Mouse (Mus musculus) CH12.LX (cell line): ENCODE measurements around the gene Skp2. TPM values are rescaled to one million over a fixed set of nuclear protein-coding genes. Genes with fewer than 3 reads are reported as not detected.

ENCODE experiments used
- DNase-seq: peaks from one replicate; pipeline ENCODE4 v3.0.0-alpha.2; 2013; ENCODE audit errors: extremely low read depth
- H3K27ac ChIP-seq: 2 replicates; pipeline ENCODE4 v1.5.1; 2012; ENCODE audit warnings: low read depth, mild to moderate bottlenecking, control low read depth, moderate library complexity; ENCODE audit not compliant: insufficient read depth
- H3K27me3 ChIP-seq: replicated peaks from 2 replicates; pipeline ENCODE3; 2012; ENCODE audit warnings: inconsistent platforms
- H3K36me3 ChIP-seq, 2 experiments: replicated peaks in 1 of 2; 2 replicates each; pipeline versions ENCODE3 to v1.6.1; 2012; ENCODE audit warnings: inconsistent platforms in 1 of 2, low read length in 1 of 2, mild to moderate bottlenecking in 1 of 2, mixed read lengths in 1 of 2, moderate library complexity in 1 of 2; ENCODE audit not compliant: control insufficient read depth in 1 of 2, insufficient read depth in 1 of 2
- H3K4me1 ChIP-seq, 2 experiments: 2 replicates each; pipeline ENCODE4 v1.6.1; 2012; ENCODE audit warnings: inconsistent platforms in 1 of 2, moderate library complexity in 1 of 2; ENCODE audit not compliant: insufficient read depth in 2 of 2, control insufficient read depth in 1 of 2
- H3K4me2 ChIP-seq: 2 replicates; pipeline ENCODE4 v1.6.1; 2012; ENCODE audit warnings: low read depth, mild to moderate bottlenecking, control low read depth; ENCODE audit not compliant: poor library complexity, insufficient read depth, severe bottlenecking
- H3K4me3 ChIP-seq, 3 experiments: fragments of 150-350 bp in 1 of 3; sonication (generic) in 1 of 3; replicated peaks in 1 of 3; 2 replicates each; pipeline versions ENCODE3 to v1.5.1; 2011 to 2012; ENCODE audit warnings: low read depth in 2 of 3, low read length in 2 of 3, mild to moderate bottlenecking in 2 of 3, moderate library complexity in 2 of 3, control low read depth in 1 of 3, improper control_type of control experiment in 1 of 3, inconsistent platforms in 1 of 3, mixed read lengths in 1 of 3; ENCODE audit not compliant: poor library complexity in 1 of 3
- H3K79me2 ChIP-seq: replicated peaks from 2 replicates; pipeline ENCODE4 v1.6.1; 2012; ENCODE audit warnings: mild to moderate bottlenecking, moderate library complexity; ENCODE audit not compliant: control insufficient read depth, poor library complexity, insufficient read depth, severe bottlenecking; ENCODE audit errors: extremely low read depth
- H3K9ac ChIP-seq: 2 replicates; pipeline ENCODE4 v1.6.1; 2012; ENCODE audit warnings: low read depth, mild to moderate bottlenecking, control low read depth, moderate library complexity; ENCODE audit not compliant: insufficient read depth
- H3K9me3 ChIP-seq: replicated peaks from 2 replicates; pipeline ENCODE3; 2012; ENCODE audit warnings: low read length, inconsistent platforms, mixed read lengths
- BHLHE40 ChIP-seq: IDR thresholded peaks from 2 replicates; pipeline ENCODE4 v1.6.1; 2011; ENCODE audit warnings: mild to moderate bottlenecking, low read depth, low read length, improper control_type of control experiment
- CHD2 ChIP-seq: IDR thresholded peaks from 2 replicates; pipeline ENCODE4 v1.6.1; 2011; ENCODE audit warnings: low read length, improper control_type of control experiment
- E2F4 ChIP-seq: IDR thresholded peaks from 2 replicates; pipeline ENCODE4 v1.6.1; 2011; ENCODE audit warnings: low read depth, low read length, improper control_type of control experiment; ENCODE audit not compliant: insufficient replicate concordance
- ELF1 ChIP-seq: IDR thresholded peaks from 2 replicates; pipeline ENCODE4 v1.6.1; 2014; ENCODE audit warnings: low read depth, mild to moderate bottlenecking, inconsistent platforms, low read length, improper control_type of control experiment
- ETS1 ChIP-seq: conservative IDR thresholded peaks from 2 replicates; pipeline ENCODE4 v1.6.1; 2012; ENCODE audit warnings: low read depth, mild to moderate bottlenecking, inconsistent platforms, low read length, improper control_type of control experiment, moderate library complexity
- GABPA ChIP-seq: IDR thresholded peaks from 2 replicates; pipeline ENCODE4 v1.6.1; 2012; ENCODE audit warnings: low read depth, low read length, improper control_type of control experiment, inconsistent platforms; ENCODE audit not compliant: insufficient replicate concordance
- HCFC1 ChIP-seq: IDR thresholded peaks from 2 replicates; pipeline ENCODE4 v1.6.1; 2012; ENCODE audit warnings: low read depth, mild to moderate bottlenecking, inconsistent platforms, low read length, improper control_type of control experiment
- JUN ChIP-seq: IDR thresholded peaks from 2 replicates; pipeline ENCODE4 v1.6.1; 2011; ENCODE audit warnings: low read depth, mild to moderate bottlenecking, low read length, improper control_type of control experiment, moderate library complexity; ENCODE audit not compliant: insufficient read depth
- JUND ChIP-seq: conservative IDR thresholded peaks from 2 replicates; pipeline ENCODE4 v1.6.1; 2011; ENCODE audit warnings: low read depth, low read length, improper control_type of control experiment
- KAT2A ChIP-seq: IDR thresholded peaks from 2 replicates; pipeline ENCODE4 v1.6.1; 2012; ENCODE audit warnings: low read length, improper control_type of control experiment, inconsistent platforms; ENCODE audit not compliant: insufficient replicate concordance
- MAX ChIP-seq: IDR thresholded peaks from 2 replicates; pipeline ENCODE4 v1.6.1; 2011; ENCODE audit warnings: low read length, improper control_type of control experiment
- MAZ ChIP-seq: IDR thresholded peaks from 2 replicates; pipeline ENCODE4 v1.6.1; 2012; ENCODE audit warnings: low read depth, mild to moderate bottlenecking, inconsistent platforms, low read length, improper control_type of control experiment, moderate library complexity
- MYC ChIP-seq: IDR thresholded peaks from 2 replicates; pipeline ENCODE4 v1.6.1; 2011; ENCODE audit warnings: low read depth, mild to moderate bottlenecking, improper control_type of control experiment, low read length
- PAX5 ChIP-seq: IDR thresholded peaks from 2 replicates; pipeline ENCODE4 v1.6.1; 2012; ENCODE audit warnings: low read length, inconsistent platforms, mixed read lengths
- POLR2A ChIP-seq: IDR thresholded peaks from 2 replicates; pipeline ENCODE4 v1.6.1; 2011; ENCODE audit warnings: low read depth, mild to moderate bottlenecking, improper control_type of control experiment, low read length
- POLR2AphosphoS2 ChIP-seq: IDR thresholded peaks from 2 replicates; pipeline ENCODE4 v1.6.1; 2011; ENCODE audit warnings: low read depth, low read length, improper control_type of control experiment
- TCF12 ChIP-seq: IDR thresholded peaks from 2 replicates; pipeline ENCODE4 v1.6.1; 2014; ENCODE audit warnings: low read depth, mild to moderate bottlenecking, inconsistent platforms, low read length, improper control_type of control experiment
- USF1 ChIP-seq: IDR thresholded peaks from 2 replicates; pipeline ENCODE4 v1.6.1; 2014; ENCODE audit warnings: low read depth, mild to moderate bottlenecking, inconsistent platforms, low read length, improper control_type of control experiment
- ZKSCAN1 ChIP-seq: IDR thresholded peaks from 2 replicates; pipeline ENCODE4 v1.6.1; 2012; ENCODE audit warnings: low read depth, inconsistent platforms, low read length, improper control_type of control experiment, borderline replicate concordance
- ZMIZ1 ChIP-seq: IDR thresholded peaks from 2 replicates; pipeline ENCODE4 v1.6.1; 2012; ENCODE audit warnings: low read depth, mild to moderate bottlenecking, inconsistent platforms, low read length, improper control_type of control experiment
- dilution Hi-C: fragments of 300-500 bp; cut with MboI; formaldehyde crosslinking; loops from 2 replicates; pipeline ENCODE4 v1.14.3; 2020; ENCODE audit warnings: low sequenced_read_pairs; ENCODE audit not compliant: extremely low pct_unique_long_range_greater_than_20kb, extremely low pct_ligation_motif_present
- in situ Hi-C: fragments of 300-500 bp; cut with MboI; formaldehyde crosslinking; loops from 3 replicates; pipeline ENCODE4 v1.14.3; 2019; ENCODE audit warnings: low sequenced_read_pairs, low pct_ligation_motif_present, low pct_unique_long_range_greater_than_20kb, mixed read lengths
- polyA plus RNA-seq: library from polyadenylated mRNA; unstranded; fragments of >175 nt; gene quantifications from 2 replicates; pipeline ENCODE4 v1.2.1, GENCODE M21; 2012; ENCODE audit warnings: low read depth; ENCODE audit not compliant: insufficient read length
- total RNA-seq, 2 experiments: library from RNA; depleted of rRNA; stranded (reverse); fragments of 300-350 nt in 1 of 2; fragments of >200 nt in 1 of 2; gene quantifications; 2 replicates each; pipeline ENCODE4 v1.2.3; 2012 to 2014

Gene Skp2
- total and polyA plus RNA-seq, 3 experiments: 14.1 to 23.2 (median 23.1) TPM

DNA sequence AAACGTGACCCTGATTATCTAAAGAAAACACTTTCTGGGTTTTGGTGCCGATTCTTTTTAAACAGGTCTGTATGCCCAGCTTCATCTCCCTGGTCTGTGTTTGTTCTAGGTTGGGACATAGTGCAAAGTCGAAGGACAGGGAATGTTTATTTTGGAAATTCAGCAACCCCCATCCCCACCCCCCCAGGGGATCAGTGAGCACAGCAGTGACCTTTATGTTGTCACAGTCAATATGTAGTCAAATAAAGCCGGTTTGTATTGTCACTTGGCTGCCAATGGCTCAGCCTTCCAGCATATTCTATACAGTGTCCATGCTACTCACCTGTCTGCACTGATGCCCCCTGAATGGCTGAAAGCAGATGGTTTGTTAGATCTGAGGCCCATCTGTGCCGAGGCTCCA lies 40.6 kb downstream of the Skp2 start:
- dilution Hi-C loops: no loop called here
- H3K4me3 ChIP-seq: no peak overlapping the region
- in situ Hi-C loops: no loop called here
- H3K4me2 ChIP-seq: no peak overlapping the region
- no peak overlapping the region for H3K27ac ChIP-seq
- DNase-seq: no peak
- H3K9ac ChIP-seq: no peak overlapping the region
- no peaks in the 10 kb centered on the region for H3K4me1 ChIP-seq
- no peaks in the 10 kb centered on the region for H3K9me3 ChIP-seq
- peaks cover 45 to 88% of the 10 kb centered on the region in 2 experiments for H3K36me3 ChIP-seq
- no peak for TF ChIP-seq HCFC1
- TF ChIP-seq MAX: no peak
- TF ChIP-seq MAZ: no peak
- TF ChIP-seq POLR2AphosphoS2: no peak
- no peak for TF ChIP-seq MYC
- TF ChIP-seq E2F4: no peak
- no peak for TF ChIP-seq BHLHE40
- no peak for TF ChIP-seq PAX5
- no peak for TF ChIP-seq KAT2A
- no peak for TF ChIP-seq TCF12
- TF ChIP-seq CHD2: no peak
- TF ChIP-seq ELF1: no peak
- TF ChIP-seq ZKSCAN1: no peak
- no peak for TF ChIP-seq ZMIZ1
- no peak for TF ChIP-seq ETS1
- TF ChIP-seq USF1: no peak
- H3K79me2 ChIP-seq: no peaks in the 10 kb centered on the region
- H3K27me3 ChIP-seq: no peaks in the 10 kb centered on the region

DNA sequence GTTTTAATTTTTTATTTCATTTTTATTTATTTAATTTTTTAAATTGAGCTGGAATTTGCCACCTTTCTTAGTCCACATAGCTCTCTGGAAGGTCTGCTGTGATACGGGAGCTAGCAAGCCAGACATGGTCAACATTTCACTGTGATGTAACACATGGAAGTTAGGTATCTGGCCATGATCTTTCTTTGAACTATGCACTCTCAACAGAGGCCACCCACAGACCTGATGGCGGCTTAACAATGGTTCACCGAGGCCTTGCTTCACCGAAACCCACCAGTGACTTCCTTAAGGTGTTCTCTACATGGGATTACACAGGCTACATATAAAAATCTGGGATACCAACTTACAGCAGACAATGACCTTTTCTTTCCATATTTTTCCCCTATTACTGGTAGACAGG lies 41.1 kb downstream of the Skp2 start:
- peaks cover 44 to 83% of the 10 kb centered on the region in 2 experiments for H3K36me3 ChIP-seq

More for the DNA sequence above, 41.1 kb downstream of the Skp2 start:
- dilution Hi-C loops: no loop called here
- H3K4me2 ChIP-seq: no peak overlapping the region
- no peaks in the 10 kb centered on the region for H3K9me3 ChIP-seq
- TF ChIP-seq JUND (no peak), CHD2 (no peak), JUN (no peak), TCF12 (no peak), MAX (no peak), GABPA (no peak), POLR2A (no peak), KAT2A (no peak), HCFC1 (no peak), BHLHE40 (no peak)
- TF ChIP-seq, all 38 proteins: peak for 0
- H3K4me1 ChIP-seq: no peaks in the 10 kb centered on the region
- no peak overlapping the region for H3K4me3 ChIP-seq
- no peak overlapping the region for H3K27ac ChIP-seq
- DNase-seq: no peak
- no peaks in the 10 kb centered on the region for H3K79me2 ChIP-seq
- no peak overlapping the region for H3K9ac ChIP-seq
- no peaks in the 10 kb centered on the region for H3K27me3 ChIP-seq
- in situ Hi-C loops: no loop called here
